Mouse (Mus musculus): ENCODE measurements at regions not wholly inside any gene's neighbourhood (a gene's known extent, or its start where the extent isn't known, plus 50 kb on each side); places are given as distances from the start of the nearest gene placed in this dataset.

DNA sequence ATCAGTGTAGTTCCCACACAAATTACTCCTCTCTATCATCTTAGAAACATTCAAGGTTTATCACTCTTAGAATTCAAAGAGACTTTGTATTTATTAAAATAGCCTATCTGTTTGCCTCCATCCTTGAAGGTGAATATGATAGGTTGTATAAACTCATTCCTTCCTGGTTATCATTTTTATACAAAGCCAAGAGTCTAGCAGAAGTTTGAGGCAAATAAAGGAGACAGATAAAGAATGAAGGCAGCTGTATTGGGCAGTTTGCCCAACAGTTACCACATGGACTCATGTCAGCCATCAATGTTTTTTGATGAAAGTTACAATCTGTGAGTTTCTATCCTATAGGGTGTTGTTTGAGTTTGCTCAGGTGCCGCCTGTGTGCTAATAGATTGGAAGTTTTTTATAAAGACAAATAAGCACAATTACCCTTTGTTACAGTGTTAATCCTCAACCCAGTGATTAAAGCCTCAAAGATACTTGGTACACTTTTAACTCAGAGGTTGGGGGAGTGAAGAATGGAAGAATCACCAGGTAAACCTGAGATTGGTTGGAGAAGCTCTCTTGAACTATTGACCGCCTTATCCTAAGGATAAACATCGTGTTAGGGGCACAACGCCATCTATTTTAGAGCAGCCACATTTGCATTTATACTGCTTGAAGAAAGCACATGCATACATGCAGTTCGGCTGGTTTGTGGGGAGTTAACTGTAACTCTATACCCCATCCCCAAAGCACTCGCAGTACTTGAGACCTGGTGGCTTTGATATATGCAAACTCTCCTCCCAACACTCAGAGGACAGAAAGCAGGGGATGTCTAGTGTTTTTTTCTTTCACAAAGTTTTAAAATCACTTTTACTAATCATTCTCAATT lies 175.6 kb upstream of the Gm11114 start:
- no peak for DNase-seq

DNA sequence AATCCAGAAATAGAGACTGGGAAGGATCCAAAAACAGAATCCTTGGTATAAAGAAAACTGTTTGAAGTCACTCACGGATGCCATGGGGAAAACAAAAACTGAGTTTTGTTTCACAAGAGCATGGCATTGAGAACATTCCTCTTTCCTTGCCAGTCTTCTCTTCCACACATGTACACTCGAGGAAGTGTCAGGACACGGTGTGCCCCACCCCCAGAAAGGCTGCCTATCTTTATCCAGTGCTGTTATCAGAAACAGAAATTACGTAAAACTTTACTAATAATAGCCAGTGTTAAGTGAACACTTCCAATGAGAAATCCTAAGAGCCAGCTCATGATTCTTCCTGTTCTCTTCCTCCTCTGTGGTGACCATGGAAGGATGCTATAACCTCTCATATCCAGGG lies 172.7 kb upstream of the Gm11114 start:
- DNase-seq, result no peak

DNA sequence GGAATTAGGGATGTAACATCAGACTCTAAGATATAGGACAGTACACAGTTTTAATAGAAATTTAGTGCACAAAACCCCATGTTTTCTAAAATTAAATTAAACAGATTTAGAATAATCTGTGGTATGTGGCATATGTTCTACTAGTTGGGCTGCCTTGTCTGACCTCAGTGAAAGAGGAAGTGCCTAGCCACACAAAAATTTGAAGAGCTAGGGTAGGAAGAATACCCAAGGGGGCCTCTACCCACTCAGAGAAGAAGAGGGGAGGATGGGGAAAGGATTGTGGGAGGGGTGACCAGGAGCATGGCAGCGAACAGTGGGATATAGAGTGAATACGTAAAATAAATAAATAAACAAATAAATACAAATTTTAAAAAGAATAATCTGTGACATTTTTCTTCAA lies 168.2 kb upstream of the Gm11114 start:
- DNase-seq, result no peak

DNA sequence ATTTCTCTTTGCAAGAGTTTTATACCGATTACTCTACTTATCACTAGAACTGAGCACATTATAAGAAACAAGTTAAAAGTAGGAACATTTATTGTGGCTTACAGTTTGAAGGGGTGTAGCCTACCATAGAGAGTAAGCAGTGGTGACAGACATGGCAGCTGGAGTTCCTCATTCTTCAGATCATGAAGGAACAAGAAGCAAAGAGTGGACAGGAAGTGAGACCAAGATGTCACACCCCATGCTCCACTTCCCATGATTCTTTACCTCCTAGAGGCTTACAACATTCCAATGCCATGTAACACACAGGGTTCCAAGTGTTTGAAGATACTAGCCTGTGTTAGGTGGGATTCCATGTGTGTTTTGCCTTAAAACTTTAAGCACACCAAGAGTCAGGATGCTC lies 146.9 kb upstream of the Gm11114 start:
- DNase-seq, result no peak

DNA sequence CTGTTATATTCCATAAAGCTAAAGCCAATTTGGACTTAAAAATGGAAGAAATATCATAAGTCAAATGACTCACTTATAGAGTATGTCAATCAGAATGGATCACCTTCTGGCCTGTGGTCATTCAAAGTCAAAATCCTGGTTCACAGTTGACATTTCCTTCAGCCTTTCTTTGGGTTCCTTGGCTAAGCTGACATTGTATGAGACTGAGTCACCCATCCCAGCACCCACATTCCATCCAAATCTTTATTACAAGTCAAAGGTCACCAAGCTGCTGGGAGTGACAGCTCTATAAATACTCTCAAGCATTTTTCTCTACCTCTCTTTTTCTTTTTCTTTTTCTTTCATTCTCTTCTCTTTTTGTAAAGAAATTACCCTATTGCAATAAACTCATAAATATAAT lies 145.3 kb upstream of the Gm11114 start:
- DNase-seq, result no peak

DNA sequence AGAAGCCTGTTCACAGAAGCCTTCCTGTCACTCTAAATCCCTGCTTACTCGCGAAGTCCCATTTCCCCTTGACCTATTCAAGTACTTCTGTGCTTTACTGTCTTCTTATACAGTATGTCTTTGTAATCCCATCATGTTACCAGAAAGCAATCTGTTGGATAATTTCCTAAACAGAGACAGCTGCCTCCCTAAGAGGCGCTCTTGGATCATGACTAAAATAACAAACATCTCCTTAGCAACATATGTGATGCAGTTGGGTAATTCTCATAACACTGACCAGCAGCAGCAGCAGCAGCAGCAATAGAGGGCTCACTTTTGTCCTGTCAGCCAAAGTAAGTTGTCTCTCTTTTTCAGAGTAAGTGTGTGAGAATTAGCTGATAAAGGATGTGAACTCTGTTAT lies 138.1 kb upstream of the Gm11114 start:
- no peak for DNase-seq

DNA sequence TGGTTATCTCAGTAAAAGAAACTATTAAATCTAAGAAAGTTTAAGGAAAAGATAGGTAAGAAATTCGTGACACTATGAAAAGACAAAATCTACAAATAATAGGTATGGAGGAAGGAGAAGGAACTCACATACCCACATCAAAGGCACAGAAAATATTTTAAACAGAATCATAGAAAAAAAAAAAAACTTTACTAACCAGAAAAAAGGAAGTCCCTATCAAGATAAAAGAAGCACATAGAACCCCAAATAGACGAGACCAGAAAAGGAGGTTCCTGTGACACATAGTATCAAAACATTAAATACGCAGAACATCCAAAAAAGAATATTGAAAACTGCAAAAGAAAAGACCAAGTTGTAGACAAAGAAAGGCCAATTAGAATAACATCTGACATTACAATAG lies 111.4 kb upstream of the Gm11114 start:
- no peak for DNase-seq

DNA sequence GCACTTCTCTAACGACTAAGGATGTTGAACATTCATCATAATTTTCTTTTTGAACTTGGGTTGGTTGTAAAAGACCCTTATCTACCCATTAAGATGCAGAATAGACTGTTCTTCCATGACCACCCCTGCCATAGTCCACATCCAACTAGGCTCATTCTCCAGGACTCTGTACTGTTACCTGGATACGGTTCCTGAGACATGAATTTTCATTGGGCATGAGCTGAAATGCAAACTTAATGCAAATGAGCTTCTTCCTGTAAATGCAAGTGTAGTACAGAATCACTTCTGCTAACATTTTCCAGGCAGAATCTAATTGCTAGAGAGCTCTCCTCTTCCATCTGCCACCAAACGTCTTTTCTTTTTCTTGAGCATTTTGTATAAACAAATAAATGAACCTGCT lies 87.7 kb upstream of the Gm11114 start:
- no peak for DNase-seq

All from kidney, postnatal 36 days (tissue).